Mouse (Mus musculus) megakaryocyte, embryonic 14.5 days (primary cell): ENCODE results near the gene Krtap7-1. TPM values are rescaled to one million over a fixed set of nuclear protein-coding genes. Genes with fewer than 3 reads are reported as not detected.

ENCODE experiments used
- H3K27me3 ChIP-seq: replicated peaks from 2 replicates; pipeline ENCODE3; 2012; ENCODE audit warnings: inconsistent platforms
- H3K36me3 ChIP-seq: replicated peaks from 2 replicates; pipeline ENCODE3; 2012; ENCODE audit warnings: low read length, inconsistent platforms, mixed read lengths
- H3K4me1 ChIP-seq: 2 replicates; pipeline ENCODE4 v1.6.1; 2012; ENCODE audit warnings: inconsistent platforms
- H3K4me3 ChIP-seq: replicated peaks from 2 replicates; pipeline ENCODE3; 2012; ENCODE audit warnings: moderate library complexity, mild to moderate bottlenecking, inconsistent platforms
- H3K9me3 ChIP-seq: 2 replicates; pipeline ENCODE4 v1.6.1; 2012; ENCODE audit warnings: inconsistent platforms
- FLI1 ChIP-seq: IDR thresholded peaks from 2 replicates; pipeline ENCODE4 v1.6.1; 2012; ENCODE audit warnings: low read length, inconsistent platforms, mixed read lengths
- GATA1 ChIP-seq: IDR thresholded peaks from 3 replicates; pipeline ENCODE4 v1.6.1; 2012; ENCODE audit warnings: mixed read lengths, low read length, inconsistent platforms, borderline replicate concordance
- polyA plus RNA-seq: library from polyadenylated mRNA; stranded (reverse); fragments of >175 nt; gene quantifications from 2 replicates; pipeline ENCODE4 v1.2.3, GENCODE M21; 2012; ENCODE audit warnings: low replicate concordance; ENCODE audit not compliant: insufficient read depth

Krtap7-1 gene
- polyA plus RNA-seq, 1 experiment, result not detected

DNA sequence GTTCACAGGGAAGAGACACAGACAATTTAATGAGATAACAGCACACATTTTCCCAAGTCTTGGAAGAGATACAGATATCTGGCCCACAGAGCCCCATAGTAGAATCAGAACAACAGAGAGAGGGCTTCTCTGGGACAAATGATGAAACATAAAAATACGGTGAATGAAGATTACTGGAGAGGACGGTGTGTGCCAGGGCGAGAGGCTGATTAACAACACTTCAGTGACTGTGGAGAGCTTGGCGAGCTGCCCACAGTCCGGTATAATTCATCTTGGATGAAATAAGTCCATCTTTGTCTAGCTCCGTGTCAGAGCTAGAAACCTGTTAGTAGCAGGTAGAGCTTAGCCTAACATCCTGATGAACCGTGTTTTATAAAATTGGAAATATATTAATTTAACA is 5.3 kb upstream of the Krtap7-1 start:
- TF ChIP-seq GATA1 (no peak), FLI1 (no peak)
- Histone ChIP-seq H3K9me3 (peaks cover 15% of the 10 kb centered on the region), H3K27me3 (no peaks in the 10 kb centered on the region), H3K4me1 (no peaks in the 10 kb centered on the region), H3K36me3 (no peaks in the 10 kb centered on the region), H3K4me3 (no peak overlapping the region)

DNA sequence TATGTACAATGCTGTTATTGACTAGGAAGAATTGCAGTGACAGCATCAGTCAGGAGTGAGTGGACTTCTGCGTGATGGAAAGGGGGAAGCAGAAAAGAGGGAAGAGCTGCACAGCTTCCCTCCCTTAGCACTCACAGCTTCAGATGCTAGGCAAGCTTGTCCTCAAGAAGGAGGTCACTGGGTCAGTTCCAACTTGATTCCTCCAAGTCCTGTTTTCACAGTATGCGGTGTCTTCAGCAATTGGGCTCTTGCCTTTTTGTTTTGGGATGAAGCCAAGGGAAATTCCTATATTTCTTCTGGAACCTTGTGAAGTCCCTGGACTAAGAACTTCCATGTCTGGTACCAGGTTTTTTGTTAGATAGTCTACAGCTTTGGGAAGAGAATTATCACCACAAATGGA is 4.6 kb downstream of the Krtap7-1 start:
- H3K27me3 ChIP-seq, result no peaks in the 10 kb centered on the region
- H3K36me3 ChIP-seq, result no peaks in the 10 kb centered on the region
- H3K9me3 ChIP-seq, result peaks cover 32% of the 10 kb centered on the region
- no peaks in the 10 kb centered on the region for H3K4me1 ChIP-seq
- no peak for TF ChIP-seq GATA1
- no peak for TF ChIP-seq FLI1
- no peak overlapping the region for H3K4me3 ChIP-seq

DNA sequence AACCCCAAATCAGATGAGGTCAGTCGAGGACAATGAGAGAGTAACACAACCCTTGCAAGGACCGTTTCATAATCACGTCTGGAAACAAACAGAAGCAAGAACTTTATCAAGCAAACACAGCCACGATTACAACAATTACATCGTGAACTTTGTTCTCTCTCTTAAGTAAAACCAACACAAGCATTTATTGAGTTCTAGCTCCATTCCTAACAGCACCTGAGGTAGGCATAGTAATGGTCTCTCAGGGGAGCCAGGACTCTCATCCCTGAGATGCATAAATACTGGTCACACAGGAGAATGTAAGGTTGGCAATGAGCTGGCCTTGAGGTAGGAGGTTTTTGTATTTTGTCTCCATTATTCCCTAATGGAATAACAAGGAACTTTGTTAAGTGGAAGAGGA is 6.3 kb downstream of the Krtap7-1 start:
- Histone ChIP-seq H3K36me3 (no peaks in the 10 kb centered on the region), H3K9me3 (peaks cover 24% of the 10 kb centered on the region)

DNA sequence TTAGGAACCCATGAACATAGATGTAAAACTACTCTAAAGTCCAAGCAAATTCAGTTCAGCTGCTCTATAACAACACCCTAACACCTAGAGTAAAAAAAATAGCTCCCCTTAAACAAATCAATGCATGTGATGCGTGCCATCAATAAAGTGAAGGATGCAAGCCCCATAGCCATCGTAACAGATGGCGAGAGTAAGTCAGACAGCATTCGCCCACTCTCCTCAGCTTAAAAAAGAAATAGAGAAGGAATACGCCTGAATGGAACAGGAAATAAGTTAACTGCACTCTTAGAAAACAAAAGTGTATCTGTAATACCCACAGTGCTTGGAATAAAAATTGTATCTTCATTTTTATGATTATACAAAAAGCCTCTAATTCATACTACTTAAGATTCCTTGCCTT is 11.1 kb downstream of the Krtap7-1 start:
- H3K4me1 ChIP-seq, result no peaks in the 10 kb centered on the region
- no peak overlapping the region for H3K4me3 ChIP-seq
- no peak for TF ChIP-seq GATA1
- no peak for TF ChIP-seq FLI1
- H3K36me3 ChIP-seq, result no peaks in the 10 kb centered on the region
- H3K27me3 ChIP-seq, result no peaks in the 10 kb centered on the region
- peaks cover 27% of the 10 kb centered on the region for H3K9me3 ChIP-seq

More for the DNA sequence above, 6.3 kb downstream of the Krtap7-1 start:
- Histone ChIP-seq H3K27me3 (no peaks in the 10 kb centered on the region), H3K4me3 (no peak overlapping the region), H3K4me1 (no peaks in the 10 kb centered on the region)
- TF ChIP-seq GATA1 (no peak), FLI1 (no peak)

GRCm38 (mm10) chr16:89495394-89496153 is 12.5 kb downstream of the Krtap7-1 start:
- no peak overlapping the region for H3K4me3 ChIP-seq
- TF ChIP-seq GATA1, result no peak
- TF ChIP-seq FLI1, result no peak
- no peaks in the 10 kb centered on the region for H3K36me3 ChIP-seq
- H3K9me3 ChIP-seq, result peaks cover 24% of the 10 kb centered on the region
- H3K4me1 ChIP-seq, result no peaks in the 10 kb centered on the region
- H3K27me3 ChIP-seq, result no peaks in the 10 kb centered on the region

DNA sequence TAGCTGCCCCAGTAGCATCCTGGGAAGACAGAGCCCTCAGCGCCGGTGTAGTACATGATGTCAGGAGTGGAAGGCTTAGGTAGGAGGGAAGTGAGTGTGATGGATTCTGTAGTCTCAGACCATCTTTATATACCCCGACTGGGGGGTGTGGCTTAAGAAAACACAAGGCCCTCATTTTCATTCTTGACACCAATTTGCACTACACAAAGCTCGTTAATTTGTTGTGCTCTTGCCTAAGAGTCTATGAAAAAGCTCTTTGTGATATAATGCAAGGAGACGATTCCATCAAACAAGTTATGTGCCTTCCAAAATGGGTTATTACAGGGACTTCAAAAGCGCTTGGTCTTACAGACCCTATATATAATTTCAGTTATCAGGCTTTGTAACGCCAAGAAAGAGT is 20.3 kb downstream of the Krtap7-1 start, which contains the start of gene Krtap8-1:
Krtap8-1 (minus strand) TSS at position 101 of the 400 bp plus-strand sequence.
- H3K9me3 ChIP-seq, result 0 out of 2 replicates have a peak, but pooled peaks cover 5% of the 10 kb centered on the region
- H3K4me1 ChIP-seq, result no peaks in the 10 kb centered on the region
- H3K27me3 ChIP-seq, result no peaks in the 10 kb centered on the region
- no peaks in the 10 kb centered on the region for H3K36me3 ChIP-seq
- H3K4me3 ChIP-seq, result peak within 1 kb of the TSS; percentile 8
- no peak for TF ChIP-seq GATA1
- TF ChIP-seq FLI1, result no peak

- Histone ChIP-seq H3K36me3 (no peaks in the 10 kb centered on the region), H3K4me1 (no peaks in the 10 kb centered on the region), H3K9me3 (peaks cover 30% of the 10 kb centered on the region), H3K27me3 (no peaks in the 10 kb centered on the region), H3K4me3 (peak overlapping the region; percentile 64)
- TF ChIP-seq FLI1, result no peak
- TF ChIP-seq GATA1, result no peak
Measured at GRCm38 (mm10) chr16:89477679-89478314, 30.3 kb downstream of the Krtap7-1 start.

DNA sequence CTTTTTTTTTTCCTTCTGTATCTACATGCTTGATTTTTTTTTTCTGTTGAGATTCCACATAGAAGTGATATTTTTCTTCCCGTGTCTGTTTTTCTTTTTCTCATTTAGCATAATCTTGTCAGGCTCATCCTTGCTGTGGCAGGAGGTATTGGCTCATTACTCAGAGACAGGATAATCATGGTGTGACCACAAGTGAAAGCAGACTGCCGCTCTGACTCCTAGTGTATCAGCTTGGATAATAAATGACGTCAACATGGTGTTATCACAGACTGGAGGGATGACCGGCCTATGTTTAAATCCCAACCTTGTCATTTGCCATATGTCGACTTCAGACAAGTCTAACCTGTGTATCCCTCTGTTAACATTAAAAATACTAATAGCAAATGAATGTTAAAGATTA is 46.9 kb downstream of the Krtap7-1 start:
- Histone ChIP-seq H3K27me3 (no peaks in the 10 kb centered on the region), H3K4me1 (no peaks in the 10 kb centered on the region), H3K36me3 (no peaks in the 10 kb centered on the region), H3K4me3 (no peak overlapping the region), H3K9me3 (peaks cover 23% of the 10 kb centered on the region)
- TF ChIP-seq GATA1, result no peak
- no peak for TF ChIP-seq FLI1

Other genes starting within 250 kb of the Krtap7-1 start
- gene Krtap21-1, start 104.5 kb downstream of the Krtap7-1 start, polyA plus RNA-seq, result not detected in 2 replicates
- not detected in 2 replicates for gene Krtap6-2, start 88.2 kb downstream of the Krtap7-1 start, polyA plus RNA-seq
- gene Krtap8-1, start 20.4 kb downstream of the Krtap7-1 start, polyA plus RNA-seq, result not detected in 2 replicates
- gene Krtap11-1, start 62.9 kb upstream of the Krtap7-1 start, polyA plus RNA-seq, result not detected in 2 replicates